Mouse (Mus musculus) liver, postnatal 0 days (tissue): ENCODE measurements around the gene Ambra1.

ENCODE experiments used
- CTCF ChIP-seq: sonication (generic); IDR thresholded peaks from 2 replicates; pipeline ENCODE4 v1.5.1; 2016; ENCODE audit warnings: antibody characterized with exemption, low read depth
- EP300 ChIP-seq: IDR thresholded peaks from 2 replicates; pipeline ENCODE4 v1.6.1; 2016; ENCODE audit warnings: antibody characterized with exemption, low read depth, mild to moderate bottlenecking

DNA sequence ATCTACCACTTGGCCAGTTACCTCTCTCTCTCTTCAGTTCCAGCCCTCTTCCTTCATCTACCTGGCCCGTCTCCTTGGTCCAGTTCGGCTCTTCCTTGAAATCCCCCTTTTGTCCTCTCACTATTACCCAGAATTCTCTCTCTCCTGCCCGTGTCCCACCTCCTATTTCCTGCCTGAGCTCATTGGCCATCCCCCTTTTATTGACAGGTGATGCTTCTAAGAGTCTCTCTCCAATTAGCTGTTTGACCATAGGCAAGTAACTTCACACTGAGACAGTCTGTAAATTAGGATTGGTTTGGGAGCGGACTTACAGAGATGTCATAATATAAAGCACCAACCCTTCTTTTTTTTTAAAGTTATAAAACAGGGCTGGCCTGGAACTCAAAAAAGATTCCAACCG is 14.8 kb downstream of the Ambra1 start:
- no peak for TF ChIP-seq CTCF
- no peak for TF ChIP-seq EP300
